Comparison of ENCODE assay signal across 25 mouse cellular contexts in genomic region chr15:89061761-89062517, GRCm38 (mm10). TPM values are rescaled to one million over a fixed set of nuclear protein-coding genes. Genes with fewer than 3 reads are reported as not detected.
DNase-seq lines count a peak whose midpoint lies in the region; ATAC-seq and TF ChIP-seq lines count a peak whose summit lies in the region.
"Had no signal": no experiment of that assay in that cellular context is flagged by ENCODE, and none has a peak within 500 bp of the region (broad histone marks: within the 10 kb centered on the region; RNA-seq: fewer than 3 reads in every experiment).

No protein-coding gene starts in this region.

- H3K4me2 ChIP-seq in hindbrain, embryonic 15.5 days, result no peak overlapping the region
- H3K4me2 ChIP-seq in hindbrain, embryonic 16.5 days (ENCODE audit: low read length), result no peak overlapping the region
- H3K4me2 ChIP-seq in midbrain, embryonic 16.5 days (ENCODE audit: low read length), result peak overlapping the region; percentile 83; the same call in 1 of the 2 replicates
- no peak overlapping the region; the same call in 1 of the 2 replicates for H3K4me2 ChIP-seq in midbrain, embryonic 15.5 days
- H3K4me2 ChIP-seq: embryonic facial prominence, embryonic 13.5 days; forebrain, embryonic 12.5 days; kidney, embryonic 15.5 days; limb, embryonic 13.5 days; liver, embryonic 12.5 days; stomach, embryonic 15.5 days had no signal

- H3K27me3 ChIP-seq in cerebellum, adult 2 months (ENCODE audit: control insufficient read depth, insufficient read depth, low read length), result no peaks in the 10 kb centered on the region
- H3K27me3 ChIP-seq in hindbrain, embryonic 15.5 days, result peaks cover 15% of the 10 kb centered on the region
- peaks cover 12% of the 10 kb centered on the region for H3K27me3 ChIP-seq in hindbrain, embryonic 16.5 days (replicated peaks; ENCODE audit: control insufficient read depth, insufficient read depth, low read length)
- H3K27me3 ChIP-seq in midbrain, embryonic 16.5 days (ENCODE audit: control insufficient read depth, insufficient read depth, low read depth, low read length), result peaks cover 13% of the 10 kb centered on the region
- H3K27me3 ChIP-seq in midbrain, embryonic 15.5 days (replicated peaks), result peaks cover 16% of the 10 kb centered on the region

- no peak for TF ChIP-seq CTCF in cerebellum, adult 2 months (IDR thresholded peaks at IDR 0.05; ENCODE audit: borderline replicate concordance, insufficient read depth, low read depth, low read length)

- WGBS in cerebellum, adult 2 months, result 80% methylated on average over 6 of the region's 6 CpGs
- WGBS in hindbrain, embryonic 15.5 days, result 88% methylated on average over 6 of the region's 6 CpGs
- WGBS in hindbrain, embryonic 16.5 days, result 92% methylated on average over 6 of the region's 6 CpGs
- 86% methylated on average over 6 of the region's 6 CpGs for WGBS in midbrain, embryonic 16.5 days
- WGBS in midbrain, embryonic 15.5 days, result 86% methylated on average over 6 of the region's 6 CpGs

- H3K4me1 ChIP-seq in cerebellum, adult 2 months (ENCODE audit: control insufficient read depth, insufficient read depth, low read length), result peaks cover 51% of the 10 kb centered on the region
- H3K4me1 ChIP-seq in hindbrain, embryonic 15.5 days (replicated peaks), result peaks cover 20% of the 10 kb centered on the region
- peaks cover 15% of the 10 kb centered on the region for H3K4me1 ChIP-seq in hindbrain, embryonic 16.5 days (ENCODE audit: control insufficient read depth, insufficient read depth, low read depth, low read length)
- H3K4me1 ChIP-seq in midbrain, embryonic 16.5 days (ENCODE audit: control insufficient read depth, insufficient read depth, low read length), result peaks cover 20% of the 10 kb centered on the region
- peaks cover 21% of the 10 kb centered on the region for H3K4me1 ChIP-seq in midbrain, embryonic 15.5 days

- no peaks in the 10 kb centered on the region for H3K36me3 ChIP-seq in hindbrain, embryonic 15.5 days
- no peaks in the 10 kb centered on the region for H3K36me3 ChIP-seq in hindbrain, embryonic 16.5 days (ENCODE audit: control insufficient read depth, insufficient read depth, low read length)
- H3K36me3 ChIP-seq in midbrain, embryonic 16.5 days (ENCODE audit: control insufficient read depth, insufficient read depth, low read length), result no peaks in the 10 kb centered on the region; the same call in none of the 2 replicates
- H3K36me3 ChIP-seq in midbrain, embryonic 15.5 days (replicated peaks), result no peaks in the 10 kb centered on the region
- H3K36me3 ChIP-seq: embryonic facial prominence, embryonic 13.5 days; forebrain, embryonic 12.5 days; heart, embryonic 10.5 days; kidney, embryonic 15.5 days; limb, embryonic 13.5 days; liver, embryonic 12.5 days; midbrain, embryonic 13.5 days; neural tube, embryonic 13.5 days; stomach, embryonic 15.5 days had no signal

- peak; percentile 20 to 29 for DNase-seq in cerebellum, adult 2 months
- DNase-seq in adipocyte (ENCODE audit: low spot score), result peak; percentile 28
- no peak for DNase-seq in yolk sac, embryonic 10.5 days (ENCODE audit: low spot score)
- DNase-seq: adrenal gland, postnatal 25 days; embryo, embryonic 11 days; kidney, adult 11 months; lung, adult 18-20 months; lung, postnatal 14 days; thymus, adult 2 months had no signal

- no peak for ATAC-seq in cerebellum, adult (ENCODE audit: insufficient number of reproducible peaks, low FRiP score, low TSS enrichment)
- no peak for ATAC-seq in hindbrain, embryonic 15.5 days (ENCODE audit: low FRiP score, low read depth)
- no peak for ATAC-seq in hindbrain, embryonic 16.5 days
- no peak for ATAC-seq in midbrain, embryonic 16.5 days
- ATAC-seq in midbrain, embryonic 15.5 days (replicated peaks), result no peak
- ATAC-seq: CD4-positive, CD25-positive, alpha-beta regulatory T cell, adult 4 months; liver, embryonic 12.5 days; midbrain, embryonic 13.5 days had no signal

- no peak overlapping the region for H3K27ac ChIP-seq in cerebellum, adult 2 months (ENCODE audit: insufficient read depth, low read length)
- H3K27ac ChIP-seq in hindbrain, embryonic 15.5 days (replicated peaks), result no peak overlapping the region
- no peak overlapping the region for H3K27ac ChIP-seq in hindbrain, embryonic 16.5 days (ENCODE audit: low read depth, low read length)
- no peak overlapping the region for H3K27ac ChIP-seq in midbrain, embryonic 16.5 days (ENCODE audit: low read length)
- no peak overlapping the region for H3K27ac ChIP-seq in midbrain, embryonic 15.5 days
- H3K27ac ChIP-seq: embryonic facial prominence, embryonic 13.5 days; forebrain, embryonic 12.5 days; heart, embryonic 10.5 days; kidney, embryonic 15.5 days; limb, embryonic 13.5 days; liver, embryonic 12.5 days; midbrain, embryonic 13.5 days; neural tube, embryonic 13.5 days; stomach, embryonic 15.5 days had no signal

- no peak overlapping the region for H3K4me3 ChIP-seq in cerebellum, adult 2 months (replicated peaks; ENCODE audit: insufficient read depth, low read depth, low read length)
- no peak overlapping the region for H3K4me3 ChIP-seq in hindbrain, embryonic 15.5 days
- H3K4me3 ChIP-seq in hindbrain, embryonic 16.5 days (ENCODE audit: low read length), result no peak overlapping the region
- H3K4me3 ChIP-seq in midbrain, embryonic 16.5 days (ENCODE audit: low read depth, low read length), result no peak overlapping the region
- no peak overlapping the region for H3K4me3 ChIP-seq in midbrain, embryonic 15.5 days
- H3K4me3 ChIP-seq: embryonic facial prominence, embryonic 13.5 days; erythroblast, embryonic 14.5 days; forebrain, embryonic 12.5 days; heart, embryonic 10.5 days; kidney, embryonic 15.5 days; limb, embryonic 13.5 days; liver, embryonic 12.5 days; midbrain, embryonic 13.5 days; stomach, embryonic 15.5 days had no signal

- no peak for TF ChIP-seq POLR2A in cerebellum, adult 2 months (IDR thresholded peaks at IDR 0.05; ENCODE audit: borderline replicate concordance, insufficient read depth, low read length)

- H3K9ac ChIP-seq in hindbrain, embryonic 15.5 days, result peak overlapping the region; percentile 69; the same call in 1 of the 2 replicates
- no peak overlapping the region for H3K9ac ChIP-seq in hindbrain, embryonic 16.5 days (ENCODE audit: low read depth, low read length)
- H3K9ac ChIP-seq in midbrain, embryonic 16.5 days (ENCODE audit: low read depth, low read length), result no peak overlapping the region
- no peak overlapping the region for H3K9ac ChIP-seq in midbrain, embryonic 15.5 days
- H3K9ac ChIP-seq: embryonic facial prominence, embryonic 13.5 days; forebrain, embryonic 12.5 days; kidney, embryonic 15.5 days; limb, embryonic 13.5 days; liver, embryonic 12.5 days; midbrain, embryonic 13.5 days; neural tube, embryonic 13.5 days; stomach, embryonic 15.5 days had no signal

- no peaks in the 10 kb centered on the region for H3K9me3 ChIP-seq in hindbrain, embryonic 15.5 days
- no peaks in the 10 kb centered on the region for H3K9me3 ChIP-seq in hindbrain, embryonic 16.5 days (ENCODE audit: control insufficient read depth, low read length)
- H3K9me3 ChIP-seq in midbrain, embryonic 16.5 days (replicated peaks; ENCODE audit: control insufficient read depth, low read length, poor library complexity, severe bottlenecking), result no peaks in the 10 kb centered on the region
- H3K9me3 ChIP-seq in midbrain, embryonic 15.5 days, result no peaks in the 10 kb centered on the region
- H3K9me3 ChIP-seq: embryonic facial prominence, embryonic 13.5 days; forebrain, embryonic 12.5 days; heart, embryonic 10.5 days; kidney, embryonic 15.5 days; limb, embryonic 13.5 days; liver, embryonic 12.5 days; midbrain, embryonic 13.5 days; neural tube, embryonic 13.5 days; stomach, embryonic 15.5 days had no signal

RNA-seq across cellular contexts. Expression of gene Panx2, which starts 2.4 kb away (rescaled TPM):
- 134 and 155 TPM in 2 replicates for polyA plus RNA-seq in cerebellum, adult 2 months (2012; rRNA removed)
- 7.9 and 9.2 TPM in 2 replicates for polyA plus RNA-seq in hindbrain, embryonic 15.5 days (2015; fragmentation: Nextera tagmentation; extraction: Ambion mirVana)
- 9.5 and 11.9 TPM in 2 replicates for polyA plus RNA-seq in hindbrain, embryonic 16.5 days (2015; fragmentation: Nextera tagmentation; extraction: Ambion mirVana)
- 7.5 and 9.5 TPM in 2 replicates for polyA plus RNA-seq in midbrain, embryonic 16.5 days (2015; fragmentation: Nextera tagmentation; extraction: Ambion mirVana)
- 8.5 and 9.1 TPM in 2 replicates for polyA plus RNA-seq in midbrain, embryonic 15.5 days (2015; fragmentation: Nextera tagmentation; extraction: Ambion mirVana)
- polyA plus RNA-seq: CD4-positive, CD25-positive, alpha-beta regulatory T cell, adult 4 months; erythroblast, embryonic 14.5 days; liver, embryonic 12.5 days had no signal

RNA-seq across cellular contexts. Expression of gene Trabd, which starts 13.0 kb away (rescaled TPM):
- polyA plus RNA-seq in cerebellum, adult 2 months (2012; rRNA removed), result 52.5 and 56.4 TPM in 2 replicates
- 37.9 and 41.7 TPM in 2 replicates for polyA plus RNA-seq in hindbrain, embryonic 15.5 days (2015; fragmentation: Nextera tagmentation; extraction: Ambion mirVana)
- polyA plus RNA-seq in hindbrain, embryonic 16.5 days (2015; fragmentation: Nextera tagmentation; extraction: Ambion mirVana), result 39.2 and 39.5 TPM in 2 replicates
- polyA plus RNA-seq in midbrain, embryonic 16.5 days (2015; fragmentation: Nextera tagmentation; extraction: Ambion mirVana), result 36.8 and 39.9 TPM in 2 replicates
- polyA plus RNA-seq in midbrain, embryonic 15.5 days (2015; fragmentation: Nextera tagmentation; extraction: Ambion mirVana), result 39.3 and 40.2 TPM in 2 replicates

RNA-seq across cellular contexts. Expression of gene Selenoo, which starts 26.9 kb away (rescaled TPM):
- polyA plus RNA-seq in cerebellum, adult 2 months (2012; rRNA removed), result 58.1 and 65.6 TPM in 2 replicates
- 20.1 and 21.3 TPM in 2 replicates for polyA plus RNA-seq in hindbrain, embryonic 15.5 days (2015; fragmentation: Nextera tagmentation; extraction: Ambion mirVana)
- polyA plus RNA-seq in hindbrain, embryonic 16.5 days (2015; fragmentation: Nextera tagmentation; extraction: Ambion mirVana), result 16.4 and 17.9 TPM in 2 replicates
- 17.8 and 19.1 TPM in 2 replicates for polyA plus RNA-seq in midbrain, embryonic 16.5 days (2015; fragmentation: Nextera tagmentation; extraction: Ambion mirVana)
- polyA plus RNA-seq in midbrain, embryonic 15.5 days (2015; fragmentation: Nextera tagmentation; extraction: Ambion mirVana), result 20.4 and 22.4 TPM in 2 replicates

Comparison
In these comparisons a context has a peak if more than half of its experiments do, and no peak if none do; other contexts are left out.
1. RNA of gene Panx2, which starts 2.4 kb away (polyA plus RNA-seq): 134 to 155 TPM in cerebellum, adult 2 months; 9.5 to 11.9 TPM in hindbrain, embryonic 16.5 days, 7.5 to 9.5 TPM in midbrain, embryonic 16.5 days, 7.9 to 9.2 TPM in hindbrain, embryonic 15.5 days and 8.5 to 9.1 TPM in midbrain, embryonic 15.5 days; every median in the first group is over 10 times any median in the second.